Mouse (Mus musculus) adrenal gland, adult (tissue): Measurements from ENCODE around the gene Hirip3.
A peak's percentile ranks its signal among the peaks of the same experiment; 100 is the strongest.

Source experiments
- DNase-seq, 2 experiments: peaks; one replicate each; pipeline ENCODE4 v3.0.0; 2022 to 2023; ENCODE audit warnings: low spot score in 1 of 2; ENCODE audit not compliant: inconsistent age in 2 of 2

Gene Hirip3

GRCm38 (mm10) chr7:126851192-126851591, 10.6 kb upstream of the Hirip3 start:
- no peak for DNase-seq

GRCm38 (mm10) chr7:126853454-126853853, 8.3 kb upstream of the Hirip3 start:
- DNase-seq: no peak

GRCm38 (mm10) chr7:126855641-126856040, 6.1 kb upstream of the Hirip3 start:
- no peak for DNase-seq

GRCm38 (mm10) chr7:126856741-126857420, 4.9 kb upstream of the Hirip3 start:
- DNase-seq: no peak

GRCm38 (mm10) chr7:126860987-126861386, 785 bp upstream of the Hirip3 start:
- no peak for DNase-seq

GRCm38 (mm10) chr7:126862147-126862784, 494 bp downstream of the Hirip3 start, which contains the start of gene Ino80e:
Gene Ino80e (minus strand): TSS chr7:126862377.
- DNase-seq: peak; percentile 94 to 98

GRCm38 (mm10) chr7:126863791-126864190, 2.0 kb downstream of the Hirip3 start:
- no peak for DNase-seq

GRCm38 (mm10) chr7:126867534-126867933, 5.8 kb downstream of the Hirip3 start:
- DNase-seq: no peak

- DNase-seq: no peak
These were observed 6.2 kb downstream of the Hirip3 start for GRCm38 (mm10) chr7:126868003-126868402.

GRCm38 (mm10) chr7:126869780-126870519, 8.2 kb downstream of the Hirip3 start:
- peak in 1 of 2 experiments; percentile 22 for DNase-seq

- DNase-seq: peak in 1 of 2 experiments; percentile 25
These were observed 8.7 kb downstream of the Hirip3 start for GRCm38 (mm10) chr7:126870520-126870891.

- DNase-seq: no peak
These were observed 15.5 kb downstream of the Hirip3 start for GRCm38 (mm10) chr7:126877239-126877638.

- DNase-seq: peak; percentile 44 to 72
These were observed 19.3 kb downstream of the Hirip3 start for GRCm38 (mm10) chr7:126881040-126881439.

- DNase-seq: peak; percentile 57 to 75
These were observed 22.0 kb downstream of the Hirip3 start for GRCm38 (mm10) chr7:126883731-126884181.

- peak; percentile 99 to 100 for DNase-seq
These were observed 22.8 kb downstream of the Hirip3 start, which contains the start of gene Taok2 for GRCm38 (mm10) chr7:126884286-126885164. Gene Taok2 (minus strand): TSS chr7:126884703.

GRCm38 (mm10) chr7:126887281-126887680, 25.5 kb downstream of the Hirip3 start:
- DNase-seq: peak in 1 of 2 experiments; percentile 18

GRCm38 (mm10) chr7:126888852-126889251, 27.1 kb downstream of the Hirip3 start:
- peak in 1 of 2 experiments; percentile 58 for DNase-seq

- peak in 1 of 2 experiments; percentile 48 for DNase-seq
These were observed 35.1 kb downstream of the Hirip3 start for GRCm38 (mm10) chr7:126896912-126897311.

- DNase-seq: no peak
These were observed 35.8 kb downstream of the Hirip3 start for GRCm38 (mm10) chr7:126897390-126898101.
